Mouse (Mus musculus): ENCODE data around the gene Mgst2. TPM values are rescaled to one million over a fixed set of nuclear protein-coding genes. Genes with fewer than 3 reads are reported as not detected.

Gene Mgst2
- polyA plus RNA-seq, 1 experiment from 2014 or later: 0.90 TPM

GRCm38 (mm10) chr3:51703478-51703877, 43.3 kb downstream of the Mgst2 start:
- H3K27ac ChIP-seq (replicated peaks; ENCODE audit: low read depth, low read length): no peak overlapping the region
- ATAC-seq (replicated peaks; ENCODE audit: insufficient number of reproducible peaks, low FRiP score, low TSS enrichment, low read depth) (no peak), DNase-seq (ENCODE audit: low spot score) (peak; percentile 73)
- no peak overlapping the region for H3K9ac ChIP-seq (replicated peaks; ENCODE audit: low read length)
- peaks cover 3% of the 10 kb centered on the region; the same call in 1 of the 2 replicates for H3K4me1 ChIP-seq (ENCODE audit: control insufficient read depth, insufficient read depth, low read length)
- 39% methylated on average over 8 of the region's 8 CpGs for WGBS
- H3K27me3 ChIP-seq (ENCODE audit: control insufficient read depth, insufficient read depth, low read length): no peaks in the 10 kb centered on the region
- no peak overlapping the region for H3K4me2 ChIP-seq (ENCODE audit: low read depth, low read length)
- no peaks in the 10 kb centered on the region for H3K9me3 ChIP-seq (replicated peaks; ENCODE audit: control insufficient read depth, low read length)
- no peak overlapping the region for H3K4me3 ChIP-seq (ENCODE audit: low read depth, low read length)
- H3K36me3 ChIP-seq (replicated peaks; ENCODE audit: control insufficient read depth, insufficient read depth, low read depth, low read length): no peaks in the 10 kb centered on the region

GRCm38 (mm10) chr3:51705220-51705619, 45.1 kb downstream of the Mgst2 start:
- Histone ChIP-seq H3K4me1 (ENCODE audit: control insufficient read depth, insufficient read depth, low read length) (peaks cover 3% of the 10 kb centered on the region; the same call in 1 of the 2 replicates), H3K27ac (replicated peaks; ENCODE audit: low read depth, low read length) (no peak overlapping the region), H3K4me3 (ENCODE audit: low read depth, low read length) (no peak overlapping the region), H3K36me3 (replicated peaks; ENCODE audit: control insufficient read depth, insufficient read depth, low read depth, low read length) (no peaks in the 10 kb centered on the region), H3K27me3 (ENCODE audit: control insufficient read depth, insufficient read depth, low read length) (no peaks in the 10 kb centered on the region), H3K4me2 (ENCODE audit: low read depth, low read length) (no peak overlapping the region), H3K9me3 (replicated peaks; ENCODE audit: control insufficient read depth, low read length) (no peaks in the 10 kb centered on the region), H3K9ac (replicated peaks; ENCODE audit: low read length) (no peak overlapping the region)
- DNase-seq (ENCODE audit: low spot score): peak; percentile 21
- 79% methylated on average over 7 of the region's 7 CpGs for WGBS
- ATAC-seq (replicated peaks; ENCODE audit: insufficient number of reproducible peaks, low FRiP score, low TSS enrichment, low read depth): no peak

- Histone ChIP-seq H3K27ac (replicated peaks; ENCODE audit: low read depth, low read length) (no peak overlapping the region), H3K9me3 (replicated peaks; ENCODE audit: control insufficient read depth, low read length) (no peaks in the 10 kb centered on the region), H3K4me3 (ENCODE audit: low read depth, low read length) (no peak overlapping the region), H3K9ac (replicated peaks; ENCODE audit: low read length) (no peak overlapping the region), H3K27me3 (ENCODE audit: control insufficient read depth, insufficient read depth, low read length) (no peaks in the 10 kb centered on the region), H3K36me3 (replicated peaks; ENCODE audit: control insufficient read depth, insufficient read depth, low read depth, low read length) (no peaks in the 10 kb centered on the region), H3K4me1 (ENCODE audit: control insufficient read depth, insufficient read depth, low read length) (no peaks in the 10 kb centered on the region), H3K4me2 (ENCODE audit: low read depth, low read length) (no peak overlapping the region)
- DNase-seq (ENCODE audit: low spot score): no peak
- WGBS: 86% methylated on average over 1 of the region's 1 CpGs
- ATAC-seq (replicated peaks; ENCODE audit: insufficient number of reproducible peaks, low FRiP score, low TSS enrichment, low read depth): no peak
Measured at GRCm38 (mm10) chr3:51708375-51708745, 48.2 kb downstream of the Mgst2 start.

- no peaks in the 10 kb centered on the region for H3K4me1 ChIP-seq (ENCODE audit: control insufficient read depth, insufficient read depth, low read length)
- H3K4me2 ChIP-seq (ENCODE audit: low read depth, low read length): no peak overlapping the region
- no peak overlapping the region for H3K9ac ChIP-seq (replicated peaks; ENCODE audit: low read length)
- DNase-seq (ENCODE audit: low spot score): no peak
- H3K27ac ChIP-seq (replicated peaks; ENCODE audit: low read depth, low read length): no peak overlapping the region
- 0 out of 2 replicates have a peak, but pooled peaks have one; percentile 30 for ATAC-seq (replicated peaks; ENCODE audit: insufficient number of reproducible peaks, low FRiP score, low TSS enrichment, low read depth)
- no peaks in the 10 kb centered on the region for H3K36me3 ChIP-seq (replicated peaks; ENCODE audit: control insufficient read depth, insufficient read depth, low read depth, low read length)
- 77% methylated on average over 21 of the region's 21 CpGs for WGBS
- no peaks in the 10 kb centered on the region for H3K9me3 ChIP-seq (replicated peaks; ENCODE audit: control insufficient read depth, low read length)
- H3K27me3 ChIP-seq (ENCODE audit: control insufficient read depth, insufficient read depth, low read length): no peaks in the 10 kb centered on the region
- H3K4me3 ChIP-seq (ENCODE audit: low read depth, low read length): no peak overlapping the region
Measured at GRCm38 (mm10) chr3:51708746-51709411, 48.7 kb downstream of the Mgst2 start.

DNA sequence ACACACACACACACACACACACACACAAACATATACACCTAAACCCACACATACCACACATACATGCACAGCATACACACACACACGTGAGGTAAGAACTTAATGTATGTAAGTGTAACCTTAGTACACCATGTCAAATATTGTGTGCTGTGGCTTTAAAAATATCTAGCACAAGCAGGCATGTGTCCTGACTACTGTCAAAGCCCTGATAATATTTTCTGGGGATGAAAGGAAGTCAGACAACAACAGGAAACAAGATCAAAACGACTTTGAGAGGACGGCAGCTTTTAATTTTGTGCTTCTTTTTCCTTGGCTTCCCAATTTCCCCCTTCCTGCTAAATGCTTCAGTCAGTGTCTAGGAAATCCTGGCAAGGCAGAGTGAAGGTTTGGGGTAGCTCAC, 52.2 kb downstream of the Mgst2 start:
- H3K4me1 ChIP-seq (ENCODE audit: control insufficient read depth, insufficient read depth, low read length): 0 out of 2 replicates have a peak, but pooled peaks cover under 1% of the 10 kb centered on the region
- H3K9me3 ChIP-seq (replicated peaks; ENCODE audit: control insufficient read depth, low read length): no peaks in the 10 kb centered on the region
- no peak overlapping the region for H3K4me3 ChIP-seq (ENCODE audit: low read depth, low read length)
- no peaks in the 10 kb centered on the region for H3K36me3 ChIP-seq (replicated peaks; ENCODE audit: control insufficient read depth, insufficient read depth, low read depth, low read length)
- H3K4me2 ChIP-seq (ENCODE audit: low read depth, low read length): no peak overlapping the region
- H3K9ac ChIP-seq (replicated peaks; ENCODE audit: low read length): no peak overlapping the region
- ATAC-seq (replicated peaks; ENCODE audit: insufficient number of reproducible peaks, low FRiP score, low TSS enrichment, low read depth): no peak
- 38% methylated on average over 3 of the region's 3 CpGs for WGBS
- no peak overlapping the region for H3K27ac ChIP-seq (replicated peaks; ENCODE audit: low read depth, low read length)
- H3K27me3 ChIP-seq (ENCODE audit: control insufficient read depth, insufficient read depth, low read length): no peaks in the 10 kb centered on the region
- peak; percentile 6 for DNase-seq (ENCODE audit: low spot score)

DNA sequence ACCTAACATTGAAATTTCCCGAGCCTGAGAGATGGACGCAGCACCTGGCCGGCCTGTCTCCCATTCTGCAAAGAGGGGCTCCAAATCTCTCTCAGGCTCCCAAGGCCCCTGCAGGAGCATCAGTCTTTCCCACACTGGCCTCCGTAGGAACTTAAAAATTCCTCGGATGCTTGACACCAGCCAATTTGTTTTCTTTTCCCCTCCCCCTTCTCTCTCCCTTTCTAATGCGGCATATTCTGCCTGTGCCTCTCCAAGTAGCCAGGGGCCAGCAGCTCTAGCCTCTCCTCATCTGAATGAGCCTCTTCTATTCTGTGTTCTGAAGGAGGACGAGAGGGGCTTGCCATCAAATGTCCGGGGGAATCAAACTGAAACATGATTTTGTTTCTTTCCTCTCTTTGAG, 53.1 kb downstream of the Mgst2 start:
- peaks cover 3% of the 10 kb centered on the region; the same call in 1 of the 2 replicates for H3K4me1 ChIP-seq (ENCODE audit: control insufficient read depth, insufficient read depth, low read length)
- ATAC-seq (replicated peaks; ENCODE audit: insufficient number of reproducible peaks, low FRiP score, low TSS enrichment, low read depth) (no peak), DNase-seq (ENCODE audit: low spot score) (peak; percentile 79)
- no peaks in the 10 kb centered on the region for H3K9me3 ChIP-seq (replicated peaks; ENCODE audit: control insufficient read depth, low read length)
- no peak overlapping the region for H3K9ac ChIP-seq (replicated peaks; ENCODE audit: low read length)
- H3K4me3 ChIP-seq (ENCODE audit: low read depth, low read length): no peak overlapping the region
- no peaks in the 10 kb centered on the region for H3K36me3 ChIP-seq (replicated peaks; ENCODE audit: control insufficient read depth, insufficient read depth, low read depth, low read length)
- H3K27me3 ChIP-seq (ENCODE audit: control insufficient read depth, insufficient read depth, low read length): no peaks in the 10 kb centered on the region
- no peak overlapping the region for H3K4me2 ChIP-seq (ENCODE audit: low read depth, low read length)
- no peak overlapping the region for H3K27ac ChIP-seq (replicated peaks; ENCODE audit: low read depth, low read length)
- 10% methylated on average over 8 of the region's 8 CpGs for WGBS

- Histone ChIP-seq H3K4me2 (ENCODE audit: low read depth, low read length) (no peak overlapping the region), H3K36me3 (replicated peaks; ENCODE audit: control insufficient read depth, insufficient read depth, low read depth, low read length) (no peaks in the 10 kb centered on the region), H3K4me3 (ENCODE audit: low read depth, low read length) (no peak overlapping the region), H3K27me3 (ENCODE audit: control insufficient read depth, insufficient read depth, low read length) (no peaks in the 10 kb centered on the region), H3K4me1 (ENCODE audit: control insufficient read depth, insufficient read depth, low read length) (peaks cover 3% of the 10 kb centered on the region; the same call in 1 of the 2 replicates), H3K9me3 (replicated peaks; ENCODE audit: control insufficient read depth, low read length) (no peaks in the 10 kb centered on the region), H3K27ac (replicated peaks; ENCODE audit: low read depth, low read length) (no peak overlapping the region), H3K9ac (replicated peaks; ENCODE audit: low read length) (no peak overlapping the region)
- DNase-seq (ENCODE audit: low spot score): no peak
- no peak for ATAC-seq (replicated peaks; ENCODE audit: insufficient number of reproducible peaks, low FRiP score, low TSS enrichment, low read depth)
- WGBS: 86% methylated on average over 5 of the region's 5 CpGs
Measured at GRCm38 (mm10) chr3:51714469-51714868, 54.3 kb downstream of the Mgst2 start.

GRCm38 (mm10) chr3:51717455-51717854, 57.3 kb downstream of the Mgst2 start:
- ATAC-seq (replicated peaks; ENCODE audit: insufficient number of reproducible peaks, low FRiP score, low TSS enrichment, low read depth): no peak
- H3K27ac ChIP-seq (replicated peaks; ENCODE audit: low read depth, low read length): no peak overlapping the region

More at GRCm38 (mm10) chr3:51717455-51717854, 57.3 kb downstream of the Mgst2 start:
- 44% methylated on average over 3 of the region's 3 CpGs for WGBS
- H3K9ac ChIP-seq (replicated peaks; ENCODE audit: low read length): no peak overlapping the region
- H3K36me3 ChIP-seq (replicated peaks; ENCODE audit: control insufficient read depth, insufficient read depth, low read depth, low read length): no peaks in the 10 kb centered on the region
- H3K9me3 ChIP-seq (replicated peaks; ENCODE audit: control insufficient read depth, low read length): no peaks in the 10 kb centered on the region
- peak; percentile 38 for DNase-seq (ENCODE audit: low spot score)
- no peak overlapping the region for H3K4me3 ChIP-seq (ENCODE audit: low read depth, low read length)
- no peaks in the 10 kb centered on the region for H3K27me3 ChIP-seq (ENCODE audit: control insufficient read depth, insufficient read depth, low read length)
- peaks cover 3% of the 10 kb centered on the region; the same call in 1 of the 2 replicates for H3K4me1 ChIP-seq (ENCODE audit: control insufficient read depth, insufficient read depth, low read length)
- H3K4me2 ChIP-seq (ENCODE audit: low read depth, low read length): no peak overlapping the region

All from embryonic facial prominence, embryonic 11.5 days (tissue).